Mouse (Mus musculus) forebrain, embryonic 10.5 days (tissue): ENCODE results near the gene Rplp0. TPM values are rescaled to one million over a fixed set of nuclear protein-coding genes. Genes with fewer than 3 reads are reported as not detected.
"Not testable (repeated sequence)": the region's sequence is repeated elsewhere in the genome, so short reads cannot be mapped to it uniquely, and the experiment has no call there.

ENCODE experiments used
- DNase-seq: peaks from one replicate; pipeline ENCODE4 v3.0.0-alpha.2; 2017; ENCODE audit warnings: low spot score; ENCODE audit errors: extremely low spot score
- H3K27ac ChIP-seq: fragments of 300-500 bp; sonication (generic); 2 replicates; pipeline ENCODE4 v1.5.1; 2016; ENCODE audit warnings: mild to moderate bottlenecking
- H3K27me3 ChIP-seq: fragments of 300-500 bp; sonication (generic); 2 replicates; pipeline ENCODE4 v1.6.1; 2016; ENCODE audit warnings: mild to moderate bottlenecking; ENCODE audit not compliant: poor library complexity, severe bottlenecking
- H3K36me3 ChIP-seq: fragments of 300-500 bp; sonication (generic); replicated peaks from 2 replicates; pipeline ENCODE4 v1.6.1; 2016; ENCODE audit warnings: mild to moderate bottlenecking, moderate library complexity
- H3K4me1 ChIP-seq: fragments of 300-500 bp; sonication (generic); 2 replicates; pipeline ENCODE4 v1.6.1; 2016
- H3K4me3 ChIP-seq: fragments of 300-500 bp; sonication (generic); 2 replicates; pipeline ENCODE4 v1.5.1; 2016; ENCODE audit warnings: mild to moderate bottlenecking, moderate library complexity
- H3K9me3 ChIP-seq: fragments of 300-500 bp; sonication (generic); 2 replicates; pipeline ENCODE4 v1.6.1; 2016; ENCODE audit warnings: mild to moderate bottlenecking, moderate library complexity
- WGBS: fragments of 180-500 bp; shearing (Covaris S2); methylation state at CpG from one replicate; pipeline ENCODE4 v1.1.7; 2016; 5-methylcytosine and 5-hydroxymethylcytosine counted together
- polyA plus RNA-seq: library from polyadenylated mRNA; unstranded; fragments of >200 nt; fragmentation: Nextera tagmentation; extraction: Ambion mirVana; gene quantifications from 2 replicates; pipeline ENCODE4 v1.2.1, GENCODE M21; 2016

Rplp0 gene
- polyA plus RNA-seq, 1 experiment from 2014 or later: 1,454 TPM

DNA sequence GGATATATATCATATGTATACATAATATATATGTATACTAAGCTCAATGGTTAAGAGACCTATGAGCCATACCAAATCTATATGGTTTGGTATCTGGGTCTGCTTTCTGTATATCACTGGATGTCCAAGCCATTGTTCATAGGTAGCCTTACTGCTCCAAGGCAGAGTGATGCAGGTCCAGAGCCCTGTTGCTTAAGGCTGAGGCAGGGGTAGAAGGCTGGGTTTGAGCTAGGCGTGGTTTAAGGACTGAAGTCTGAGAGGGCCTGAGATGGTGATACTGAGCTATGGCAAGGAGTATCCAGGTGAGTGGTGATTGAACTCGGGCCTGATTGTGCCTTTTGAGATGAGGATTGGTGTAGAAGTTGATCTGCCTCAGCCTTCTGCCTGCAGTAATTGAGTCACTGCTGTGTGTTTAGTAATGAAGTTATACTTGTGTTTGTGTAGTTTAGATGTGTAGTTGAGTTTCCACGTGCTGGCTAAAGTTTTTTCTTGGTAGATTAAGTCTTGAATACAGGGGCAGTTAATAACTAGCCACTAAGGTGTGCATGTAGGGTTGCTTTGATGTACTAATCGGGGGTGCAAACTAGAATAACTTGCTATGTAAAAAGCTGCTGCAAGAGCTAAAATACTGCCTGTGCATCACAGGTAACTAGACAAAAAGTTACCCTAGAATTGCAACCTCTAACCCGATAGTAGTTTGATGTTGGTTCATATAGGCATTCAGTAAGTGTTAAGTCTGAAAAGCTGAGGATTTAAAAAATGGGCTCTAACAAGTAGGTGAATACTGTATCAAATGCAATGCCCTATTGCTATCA, 4.7 kb downstream of the Rplp0 start:
- Histone ChIP-seq H3K27me3 (no peaks in the 10 kb centered on the region), H3K27ac (no peak overlapping the region), H3K4me1 (peaks cover 76% of the 10 kb centered on the region), H3K4me3 (peak overlapping the region; percentile 97), H3K36me3 (peaks cover 57% of the 10 kb centered on the region), H3K9me3 (no peaks in the 10 kb centered on the region)
- no peak for DNase-seq
- WGBS: 46% methylated on average over 5 of the region's 5 CpGs

DNA sequence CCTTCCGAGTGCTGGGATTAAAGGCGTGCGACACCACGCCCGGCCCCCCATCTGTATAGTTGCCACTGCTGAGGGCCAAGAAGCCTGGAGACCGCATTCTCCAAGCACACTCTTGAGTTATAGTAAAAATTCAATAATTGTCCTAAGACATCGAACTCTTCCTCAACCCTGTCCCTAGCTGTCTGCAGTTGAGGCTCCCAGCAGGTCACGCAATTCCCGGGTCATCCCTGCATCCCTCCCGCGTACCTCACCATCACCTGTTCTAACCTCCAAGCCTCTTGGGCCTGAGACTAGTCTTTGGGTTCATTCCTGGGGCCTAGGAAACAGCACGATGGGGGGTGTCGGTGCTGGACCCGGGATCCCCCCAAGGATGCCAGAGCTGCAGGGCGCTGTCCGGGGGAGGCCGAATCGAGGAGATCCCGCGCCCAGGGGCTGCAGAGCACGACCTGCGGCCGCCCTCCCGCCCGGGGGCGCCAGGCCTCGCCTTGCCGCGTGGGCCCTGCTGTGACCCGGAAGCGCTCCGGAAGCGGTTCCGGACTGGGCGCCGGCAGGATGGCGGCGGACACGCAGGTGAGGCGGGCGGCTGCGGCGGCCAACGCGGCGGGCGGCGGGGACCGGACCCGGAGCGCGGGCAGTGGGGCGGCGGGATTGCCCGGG, 5.6 kb downstream of the Rplp0 start, which contains the start of gene Gcn1l1:
TSS of gene Gcn1l1 (plus strand) at position 518 of the 657 bp plus-strand sequence.
- H3K9me3 ChIP-seq: no peaks in the 10 kb centered on the region
- peaks cover 57% of the 10 kb centered on the region for H3K36me3 ChIP-seq
- DNase-seq: peak; percentile 78
- 3% methylated on average over 55 of the region's 55 CpGs for WGBS
- peak within 1 kb of the TSS; percentile 97 for H3K4me3 ChIP-seq
- peaks cover 85% of the 10 kb centered on the region for H3K4me1 ChIP-seq
- no peaks in the 10 kb centered on the region for H3K27me3 ChIP-seq
- H3K27ac ChIP-seq: peak within 1 kb of the TSS; percentile 92

DNA sequence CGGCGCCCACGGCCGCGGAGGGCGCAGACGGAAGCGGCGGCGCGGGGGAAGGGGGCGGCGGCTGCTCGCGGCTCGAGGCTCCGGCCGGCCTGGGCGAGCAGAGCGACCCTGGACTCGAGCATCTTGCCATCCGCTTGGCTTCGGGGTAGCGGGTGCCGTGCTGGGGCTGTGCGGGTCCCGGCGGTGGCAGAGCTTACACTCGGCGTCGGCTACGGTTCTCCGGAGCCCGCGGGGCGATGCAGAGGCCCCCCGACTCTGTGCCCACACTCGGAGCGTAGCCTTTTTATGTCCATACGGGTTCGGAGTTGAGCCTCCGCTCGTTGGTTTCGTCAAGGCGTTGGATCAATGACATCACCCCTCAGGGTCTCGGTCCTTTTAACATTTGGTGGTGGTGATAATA, 6.1 kb downstream of the Rplp0 start:
- DNase-seq: peak; percentile 55
- under 1% methylated on average over 42 of the region's 46 CpGs for WGBS

GRCm38 (mm10) chr5:115568681-115569080, 9.4 kb downstream of the Rplp0 start:
- no peaks in the 10 kb centered on the region for H3K9me3 ChIP-seq
- DNase-seq: no peak
- no peak overlapping the region for H3K4me3 ChIP-seq
- peak overlapping the region; percentile 57; the same call in 1 of the 2 replicates for H3K27ac ChIP-seq
- H3K27me3 ChIP-seq: no peaks in the 10 kb centered on the region
- H3K36me3 ChIP-seq: peaks cover 54% of the 10 kb centered on the region
- 71% methylated on average over 10 of the region's 10 CpGs for WGBS
- peaks cover 59% of the 10 kb centered on the region for H3K4me1 ChIP-seq

More for the DNA sequence above, 6.1 kb downstream of the Rplp0 start:
- Histone ChIP-seq H3K4me3 (peak overlapping the region; percentile 97), H3K27me3 (no peaks in the 10 kb centered on the region), H3K36me3 (peaks cover 55% of the 10 kb centered on the region), H3K4me1 (peaks cover 81% of the 10 kb centered on the region), H3K27ac (peak overlapping the region; percentile 92), H3K9me3 (no peaks in the 10 kb centered on the region)

- Histone ChIP-seq H3K27me3 (no peaks in the 10 kb centered on the region), H3K36me3 (peaks cover 54% of the 10 kb centered on the region), H3K4me3 (no peak overlapping the region), H3K27ac (peak overlapping the region; percentile 57; the same call in 1 of the 2 replicates), H3K4me1 (peaks cover 53% of the 10 kb centered on the region), H3K9me3 (no peaks in the 10 kb centered on the region)
- DNase-seq: no peak
- 79% methylated on average over 11 of the region's 11 CpGs for WGBS
Measured at GRCm38 (mm10) chr5:115569308-115569707, 10.0 kb downstream of the Rplp0 start.

DNA sequence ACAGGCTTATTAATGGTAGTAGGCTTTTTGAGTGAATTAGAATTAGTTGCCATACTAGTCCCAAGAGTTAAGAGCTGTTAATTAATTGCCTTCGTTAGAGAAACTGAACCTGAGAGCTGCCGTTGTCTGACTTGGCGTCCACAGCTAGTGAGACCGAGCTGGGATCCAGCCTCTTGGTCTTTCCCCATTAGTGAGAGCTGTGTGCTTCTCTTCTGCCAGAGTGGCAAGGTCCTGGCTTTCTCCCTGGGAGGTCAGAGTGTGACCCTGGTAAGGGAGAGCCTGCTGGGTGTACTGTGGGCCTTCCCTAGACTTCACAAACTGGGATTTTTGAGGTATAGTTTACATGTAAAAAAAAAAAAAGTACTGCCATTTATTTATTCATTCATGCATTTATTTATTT, 10.5 kb downstream of the Rplp0 start:
- Histone ChIP-seq H3K9me3 (no peaks in the 10 kb centered on the region), H3K27me3 (no peaks in the 10 kb centered on the region), H3K36me3 (peaks cover 58% of the 10 kb centered on the region), H3K27ac (0 out of 2 replicates have a peak overlapping the region, but pooled peaks have one; percentile 57), H3K4me3 (no peak overlapping the region), H3K4me1 (peaks cover 49% of the 10 kb centered on the region)
- 84% methylated on average over 4 of the region's 4 CpGs for WGBS
- no peak for DNase-seq

DNA sequence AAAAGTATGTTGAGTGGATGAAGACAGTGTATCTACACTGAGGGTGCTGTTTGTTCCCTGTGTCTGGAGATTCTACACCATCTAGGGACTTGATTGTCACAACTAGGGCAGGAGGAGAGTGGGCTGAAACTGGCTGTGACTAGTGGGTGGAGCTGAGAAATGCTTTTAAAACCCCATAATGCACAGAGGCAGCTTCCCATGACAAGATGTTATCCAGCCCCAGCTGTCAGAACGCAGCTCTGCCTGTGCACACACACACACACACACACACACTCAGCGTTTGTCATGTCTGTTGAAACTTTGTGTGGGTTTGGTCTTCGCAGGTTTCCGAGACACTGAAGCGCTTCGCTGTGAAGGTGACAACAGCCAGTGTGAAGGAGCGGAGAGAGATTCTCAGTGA, 11.8 kb downstream of the Rplp0 start:
- H3K36me3 ChIP-seq: peaks cover 71% of the 10 kb centered on the region

DNA sequence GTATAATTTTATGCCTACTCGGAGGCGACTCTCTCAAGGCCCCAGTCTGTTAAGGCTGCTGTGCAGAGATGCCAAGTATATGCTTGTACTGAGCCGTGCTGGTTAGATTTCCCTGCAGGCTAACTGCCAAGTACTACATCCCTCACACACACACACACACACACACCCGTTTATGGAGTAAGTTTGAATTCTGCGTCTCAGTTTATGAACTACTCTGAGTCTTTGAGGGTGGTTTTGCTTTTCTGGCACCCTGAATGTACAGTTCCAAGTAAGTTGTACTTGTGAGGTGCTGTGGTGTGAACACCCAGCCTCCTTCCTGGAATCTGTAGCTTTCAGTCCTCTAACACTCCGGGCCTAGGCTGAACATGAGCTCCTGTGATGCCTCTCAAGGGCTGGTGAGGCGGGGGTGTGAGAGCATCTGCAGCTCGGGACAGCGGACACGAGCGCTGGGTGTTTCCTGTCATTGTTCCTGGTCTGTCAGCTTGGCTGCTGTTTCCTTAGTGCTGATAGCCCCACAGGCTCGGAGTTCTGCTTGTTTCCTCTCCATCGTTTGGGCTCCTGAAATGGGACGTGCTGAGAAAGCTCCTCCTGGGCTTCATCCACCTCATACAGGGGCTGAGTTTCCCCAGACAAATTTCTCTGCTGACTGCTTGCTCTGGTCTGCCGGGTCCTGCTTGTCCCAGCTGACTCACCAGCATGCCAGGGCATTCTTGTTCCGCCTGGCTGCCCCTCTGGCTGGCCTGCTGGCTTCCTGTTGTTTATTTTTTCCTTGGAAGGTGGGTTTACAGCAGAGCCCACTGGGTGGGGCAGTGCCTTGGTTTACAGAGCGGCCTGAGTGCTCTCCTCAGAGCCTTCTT, 13.6 kb downstream of the Rplp0 start:
- 0 out of 2 replicates have a peak overlapping the region, but pooled peaks have one; percentile 2 for H3K4me3 ChIP-seq
- peak overlapping the region; percentile 26; the same call in 1 of the 2 replicates for H3K27ac ChIP-seq
- H3K9me3 ChIP-seq: no peaks in the 10 kb centered on the region
- H3K27me3 ChIP-seq: no peaks in the 10 kb centered on the region
- WGBS: 79% methylated on average over 17 of the region's 17 CpGs
- H3K4me1 ChIP-seq: peaks cover 23% of the 10 kb centered on the region
- H3K36me3 ChIP-seq: peaks cover 81% of the 10 kb centered on the region
- no peak for DNase-seq

More for the DNA sequence above, 11.8 kb downstream of the Rplp0 start:
- no peaks in the 10 kb centered on the region for H3K9me3 ChIP-seq
- no peak for DNase-seq
- WGBS: 96% methylated on average over 7 of the region's 7 CpGs
- H3K4me3 ChIP-seq: no peak overlapping the region
- no peaks in the 10 kb centered on the region for H3K27me3 ChIP-seq
- H3K4me1 ChIP-seq: peaks cover 36% of the 10 kb centered on the region
- no peak overlapping the region for H3K27ac ChIP-seq

- Histone ChIP-seq H3K4me1 (0 out of 2 replicates have a peak, but pooled peaks cover 5% of the 10 kb centered on the region), H3K27ac (no peak overlapping the region), H3K9me3 (no peaks in the 10 kb centered on the region), H3K4me3 (no peak overlapping the region), H3K36me3 (peaks cover 94% of the 10 kb centered on the region), H3K27me3 (no peaks in the 10 kb centered on the region)
- whole genome bisulfite sequencing: 94% methylated on average over 8 of the region's 8 CpGs
- DNase-seq: no peak
Measured at GRCm38 (mm10) chr5:115574992-115575391, 15.7 kb downstream of the Rplp0 start.

- 99% methylated on average over 4 of the region's 4 CpGs for WGBS
- Histone ChIP-seq H3K9me3 (peaks cover 11% of the 10 kb centered on the region), H3K36me3 (peaks cover 99% of the 10 kb centered on the region)
- not testable (repeated sequence) for DNase-seq, H3K4me3 ChIP-seq, H3K27me3 ChIP-seq, H3K27ac ChIP-seq, H3K4me1 ChIP-seq
Measured at GRCm38 (mm10) chr5:115577686-115578085, 18.4 kb downstream of the Rplp0 start.

GRCm38 (mm10) chr5:115578922-115579321, 19.7 kb downstream of the Rplp0 start:
- no peak for DNase-seq
- WGBS: 95% methylated on average over 14 of the region's 14 CpGs
- peaks cover 19% of the 10 kb centered on the region for H3K9me3 ChIP-seq
- no peak overlapping the region for H3K4me3 ChIP-seq
- no peaks in the 10 kb centered on the region for H3K4me1 ChIP-seq
- peaks cover 99% of the 10 kb centered on the region for H3K36me3 ChIP-seq
- no peaks in the 10 kb centered on the region for H3K27me3 ChIP-seq
- H3K27ac ChIP-seq: no peak overlapping the region

GRCm38 (mm10) chr5:115579363-115579762, 20.1 kb downstream of the Rplp0 start:
- no peaks in the 10 kb centered on the region for H3K27me3 ChIP-seq
- DNase-seq: no peak
- H3K9me3 ChIP-seq: peaks cover 19% of the 10 kb centered on the region
- H3K4me1 ChIP-seq: no peaks in the 10 kb centered on the region
- no peak overlapping the region for H3K4me3 ChIP-seq
- peaks cover 99% of the 10 kb centered on the region for H3K36me3 ChIP-seq
- 93% methylated on average over 5 of the region's 5 CpGs for WGBS
- no peak overlapping the region for H3K27ac ChIP-seq
